Mouse (Mus musculus): ENCODE data around the gene Neo1.

- TF ChIP-seq POLR2A (IDR thresholded peaks at IDR 0.05; ENCODE audit: extremely low read depth, insufficient read depth, low read length): no peak
- no peak for TF ChIP-seq CTCF (IDR thresholded peaks at IDR 0.05; ENCODE audit: low read depth, low read length)
Measured at GRCm38 (mm10) chr9:58955507-58955906, 80.7 kb downstream of the Neo1 start.

Data from liver, adult 2 months (tissue).